Mouse (Mus musculus) lung, postnatal 14 days (tissue): ENCODE data around the gene Egfl7.

ENCODE experiments used
- DNase-seq: peaks from one replicate; pipeline ENCODE4 v3.0.0; 2021

Gene Egfl7

DNA sequence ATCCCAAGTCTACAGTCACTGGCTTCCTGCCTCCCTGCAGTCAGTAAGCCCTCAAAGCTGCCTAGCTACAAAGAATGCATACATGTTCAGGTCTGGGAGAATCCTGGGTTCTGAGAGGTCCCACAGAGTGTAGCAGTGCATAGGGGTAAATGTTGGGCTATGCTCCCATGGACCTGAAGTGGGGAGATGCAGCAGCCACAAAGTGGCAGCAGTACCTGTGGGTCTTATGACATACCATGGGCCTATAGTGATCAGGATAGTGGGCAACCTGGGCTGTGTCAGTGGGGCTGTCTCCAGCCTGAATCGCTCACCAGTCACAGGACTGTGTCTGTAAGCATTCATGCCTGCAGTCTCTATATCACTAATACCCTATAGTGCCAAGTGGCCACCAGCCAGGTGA is at the start of gene Egfl7:
TSS of gene Egfl7 (plus strand) at position 301 of the 400 bp plus-strand sequence.
- DNase-seq, result no peak

DNA sequence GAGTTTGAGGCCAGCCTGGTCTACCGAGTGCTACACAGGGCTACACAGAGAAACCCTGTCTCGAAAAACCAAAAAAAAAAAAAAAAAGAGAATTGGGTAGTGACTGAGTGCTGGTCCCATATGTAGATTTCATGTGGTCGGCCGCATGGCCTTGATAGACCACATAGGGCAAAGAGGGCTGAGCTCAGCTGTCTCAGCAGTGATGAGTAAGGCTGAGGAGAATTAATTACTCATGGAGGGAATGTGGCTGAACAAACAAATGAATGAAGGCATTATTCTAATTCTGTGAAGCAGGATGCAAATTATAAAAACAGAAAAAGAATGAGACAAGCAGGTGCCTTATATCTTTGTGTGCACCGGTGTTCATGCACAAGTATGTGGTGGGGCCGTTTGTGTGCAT is 48.0 kb upstream of the Egfl7 start:
- DNase-seq, result no peak

DNA sequence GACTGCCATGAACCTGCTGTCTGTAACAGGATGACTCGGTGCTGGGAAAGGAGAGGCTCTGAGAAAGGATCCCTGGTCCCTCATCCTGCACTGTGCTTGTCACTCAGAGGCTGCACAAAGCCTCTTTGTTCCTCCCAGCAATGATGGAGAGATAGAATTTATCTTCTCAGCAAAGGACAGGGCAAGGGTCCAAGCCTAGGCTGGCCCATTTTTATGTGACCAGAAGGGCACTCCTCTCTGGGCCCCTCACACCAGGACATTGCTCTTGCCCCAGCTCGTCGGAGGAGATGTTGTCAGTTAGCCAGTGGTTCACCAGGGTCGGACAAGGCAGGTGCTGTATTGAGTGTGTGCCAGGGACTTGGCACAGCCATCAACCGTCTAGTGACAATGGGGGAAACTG is 46.6 kb upstream of the Egfl7 start:
- no peak for DNase-seq

DNA sequence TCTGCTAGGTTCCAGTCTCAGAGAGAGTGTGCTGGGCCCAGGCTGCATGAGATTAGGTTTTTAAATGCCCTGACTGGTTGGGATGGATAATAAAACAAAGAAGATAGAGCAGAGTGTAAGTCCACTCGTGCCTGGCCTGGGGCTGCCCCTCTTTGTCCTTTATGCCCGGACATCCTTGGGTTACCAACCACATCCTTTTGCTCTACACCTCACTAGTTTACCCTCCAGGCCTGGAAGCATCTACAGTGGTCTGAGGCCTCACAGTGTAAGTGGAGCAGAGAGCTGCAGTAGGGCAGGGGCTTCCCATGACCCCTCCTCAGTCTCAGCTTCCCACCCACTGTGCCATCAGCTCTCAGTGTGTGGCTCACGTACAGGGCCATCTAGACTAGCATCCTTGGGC is 45.7 kb upstream of the Egfl7 start:
- DNase-seq, result no peak

DNA sequence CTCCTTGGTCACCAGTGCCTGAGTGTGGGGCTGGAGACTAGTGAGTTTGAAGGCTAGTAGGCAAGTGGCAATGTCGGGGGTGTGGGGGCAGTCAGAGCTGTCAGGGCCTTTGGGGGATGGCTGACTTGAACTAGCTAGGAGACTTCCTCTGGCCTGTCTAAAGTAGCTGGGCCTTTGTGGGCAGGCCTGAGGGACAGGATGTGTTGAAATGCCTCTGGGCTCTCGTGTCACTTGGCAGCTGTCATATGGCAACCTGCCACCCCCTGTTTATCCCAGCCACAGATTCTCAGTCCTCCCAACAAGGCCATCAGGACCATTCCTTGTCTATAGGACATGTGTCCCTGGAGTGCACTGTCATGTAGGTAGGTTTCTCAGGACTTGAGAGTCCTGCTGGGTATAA is 45.2 kb upstream of the Egfl7 start:
- DNase-seq, result peak; percentile 84

DNA sequence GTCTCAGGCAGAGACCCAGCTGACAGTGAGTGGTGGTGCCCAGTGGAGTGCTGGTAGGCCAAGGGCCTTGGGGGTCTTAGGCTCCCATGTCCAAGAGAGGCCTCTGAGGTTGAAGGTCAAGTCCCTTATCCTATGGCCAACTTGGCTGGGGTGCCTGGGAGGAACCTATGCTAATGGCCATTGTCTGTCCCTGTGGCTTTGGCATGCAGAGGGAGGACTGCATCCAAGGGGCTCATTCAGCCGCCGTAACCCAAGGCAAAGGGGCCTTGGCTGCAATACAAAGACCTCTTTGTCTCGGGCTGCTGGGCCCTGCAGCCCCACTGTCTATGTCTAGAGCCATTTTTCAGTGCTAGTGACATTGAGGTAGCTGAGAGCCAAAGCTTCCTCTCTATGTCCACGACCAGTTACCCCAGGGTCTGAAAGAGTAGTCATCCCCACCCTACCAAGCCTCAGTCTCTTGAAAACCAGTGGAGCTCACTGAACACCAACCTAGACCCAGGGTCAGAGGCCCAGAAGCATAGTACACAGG is 44.2 kb upstream of the Egfl7 start:
- no peak for DNase-seq

DNA sequence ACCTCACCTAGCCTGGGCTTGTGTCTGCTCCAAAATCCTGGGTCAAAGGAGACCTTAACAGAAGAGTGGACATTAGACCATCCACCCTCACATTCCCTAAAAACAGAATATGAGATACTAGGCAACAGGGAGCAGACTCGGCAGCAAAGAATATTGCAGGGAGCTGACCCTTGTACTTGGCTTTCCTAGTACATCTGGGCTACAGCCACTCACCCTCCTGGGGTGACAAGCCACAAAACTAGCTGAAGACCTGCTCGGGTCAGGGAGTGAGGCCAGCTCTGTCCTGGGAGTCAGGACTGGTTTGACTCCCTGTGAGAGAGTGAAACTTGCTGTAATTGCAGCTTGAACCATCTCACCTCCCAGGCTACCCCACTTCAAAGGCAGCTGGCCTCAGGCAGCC is 40.3 kb upstream of the Egfl7 start:
- no peak for DNase-seq

DNA sequence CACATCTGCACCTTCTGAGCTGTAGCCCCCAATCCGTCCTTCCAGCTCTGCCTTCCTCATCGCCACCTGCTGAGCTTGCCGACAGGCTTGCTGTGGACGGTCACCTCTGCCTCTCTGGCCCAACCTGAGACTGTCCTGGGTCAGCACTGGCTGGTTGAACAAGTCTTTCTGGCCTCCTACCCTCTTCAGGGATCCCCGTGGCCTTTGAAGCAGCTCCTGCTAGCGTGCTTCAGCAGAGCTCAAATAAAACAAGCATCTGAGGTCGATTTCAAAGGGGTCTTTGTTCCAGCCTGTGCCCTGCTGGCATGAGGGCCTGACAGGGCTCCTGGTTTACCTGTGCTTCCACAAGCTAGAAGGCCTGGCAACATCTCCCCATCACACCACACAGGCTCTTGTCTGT is 39.1 kb upstream of the Egfl7 start:
- DNase-seq, result no peak

DNA sequence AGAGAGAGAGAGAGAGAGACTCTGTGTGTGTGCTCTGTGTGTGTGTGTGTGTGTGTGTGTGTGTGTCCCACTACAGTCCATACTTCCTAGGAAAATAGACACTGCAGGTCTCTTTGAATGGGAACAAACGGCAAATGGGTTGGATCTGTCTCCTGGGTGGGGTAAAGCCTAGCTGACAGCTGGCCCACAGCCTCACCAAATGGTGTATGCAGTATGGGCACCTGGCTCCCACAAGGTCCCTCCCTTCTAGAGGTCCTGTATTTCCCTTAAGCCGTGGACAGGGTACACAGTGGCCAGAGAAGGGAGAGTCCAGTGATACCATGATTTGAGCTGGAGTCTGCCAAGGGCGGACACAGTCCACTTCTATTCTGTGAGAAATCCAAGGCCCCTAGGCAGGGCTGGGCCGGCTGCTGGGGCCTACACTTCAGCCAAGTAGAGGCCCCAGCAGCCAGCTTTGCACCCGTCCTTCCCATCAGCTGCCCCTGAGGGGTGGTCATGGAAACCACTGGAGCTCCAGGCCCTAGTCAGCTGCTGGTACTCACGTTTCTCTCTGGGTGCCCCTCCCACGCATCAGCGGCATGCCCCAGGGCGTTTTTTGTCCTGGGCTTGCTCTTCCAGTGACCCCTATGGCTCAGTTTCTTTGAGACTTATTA is 38.4 kb upstream of the Egfl7 start:
- no peak for DNase-seq

DNA sequence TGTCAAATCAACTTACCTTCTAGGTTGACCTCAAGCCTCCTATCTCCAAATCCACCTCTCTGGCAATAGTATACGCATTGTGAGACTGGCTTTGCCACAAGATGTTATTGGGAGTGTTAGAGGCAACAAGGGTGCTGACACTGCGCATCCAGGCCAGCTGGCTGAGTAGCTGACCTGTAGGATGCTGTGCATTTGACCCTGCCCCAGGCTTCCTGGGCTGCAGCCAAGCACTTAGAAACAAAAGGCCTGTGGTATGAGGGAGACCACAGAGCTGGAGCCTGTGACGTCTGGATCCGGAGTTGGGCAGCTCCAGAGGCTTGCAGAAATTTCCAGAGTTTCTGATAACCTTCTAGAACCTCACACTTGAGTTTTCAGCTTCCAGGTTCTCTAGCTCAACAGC is 36.7 kb upstream of the Egfl7 start:
- DNase-seq, result no peak

DNA sequence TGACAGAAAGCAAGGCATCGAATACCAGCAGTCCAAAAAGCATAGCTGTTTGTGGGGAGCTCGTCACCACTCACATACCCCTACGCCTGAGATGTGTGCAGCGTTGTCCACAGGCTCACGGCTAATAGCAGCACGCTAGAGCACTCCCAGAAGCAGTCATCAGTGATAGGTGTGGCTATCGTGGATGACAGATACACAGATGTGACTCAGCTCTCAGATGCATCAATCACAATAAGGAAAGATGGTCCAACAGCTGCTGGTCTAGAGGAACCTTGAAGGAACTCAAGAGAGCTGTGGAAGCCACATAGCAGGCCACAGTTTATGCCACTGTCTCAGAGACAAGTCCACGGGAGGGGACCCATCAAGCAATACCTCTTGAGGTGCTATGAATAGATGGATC is 36.0 kb upstream of the Egfl7 start:
- DNase-seq, result no peak

DNA sequence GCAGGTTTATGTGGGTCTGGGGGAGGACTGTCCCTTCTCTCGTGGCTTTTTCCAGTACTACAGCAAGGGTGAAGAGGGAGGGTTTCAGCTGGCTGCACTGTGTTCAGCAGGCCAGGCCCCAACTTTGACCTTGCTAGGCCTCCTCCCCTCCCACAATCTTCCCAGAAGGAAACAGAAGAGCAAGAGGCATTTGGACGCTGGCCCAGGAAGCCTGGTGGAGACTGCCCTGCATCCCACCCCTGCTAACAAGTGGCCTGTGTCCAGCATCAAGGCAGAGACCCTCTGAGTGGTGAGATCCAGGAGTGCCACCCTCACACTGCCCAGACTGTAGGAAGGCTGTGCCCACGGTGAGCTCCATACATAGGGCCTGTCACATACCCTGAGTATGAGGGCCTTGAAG is 35.5 kb upstream of the Egfl7 start:
- peak; percentile 58 for DNase-seq

DNA sequence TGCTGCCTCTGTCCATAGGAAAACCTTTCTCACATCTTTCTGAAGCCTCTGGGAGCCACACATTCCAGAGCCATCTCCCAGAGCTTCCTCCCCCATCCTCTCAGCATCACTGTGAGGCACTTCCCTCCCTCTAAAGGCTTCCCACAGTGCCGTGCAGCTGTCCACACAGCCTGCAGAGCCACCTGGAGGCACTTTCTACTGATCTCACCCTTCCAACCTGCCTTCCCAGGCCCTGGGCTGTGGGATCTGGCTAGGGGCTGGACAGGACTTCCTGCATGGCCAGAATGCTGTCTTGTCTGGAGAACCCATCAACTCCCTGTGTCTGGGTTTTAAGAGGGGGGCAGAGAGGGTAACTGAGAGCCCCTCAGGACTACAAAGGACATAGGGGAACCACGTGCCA is 32.3 kb upstream of the Egfl7 start:
- DNase-seq, result no peak

DNA sequence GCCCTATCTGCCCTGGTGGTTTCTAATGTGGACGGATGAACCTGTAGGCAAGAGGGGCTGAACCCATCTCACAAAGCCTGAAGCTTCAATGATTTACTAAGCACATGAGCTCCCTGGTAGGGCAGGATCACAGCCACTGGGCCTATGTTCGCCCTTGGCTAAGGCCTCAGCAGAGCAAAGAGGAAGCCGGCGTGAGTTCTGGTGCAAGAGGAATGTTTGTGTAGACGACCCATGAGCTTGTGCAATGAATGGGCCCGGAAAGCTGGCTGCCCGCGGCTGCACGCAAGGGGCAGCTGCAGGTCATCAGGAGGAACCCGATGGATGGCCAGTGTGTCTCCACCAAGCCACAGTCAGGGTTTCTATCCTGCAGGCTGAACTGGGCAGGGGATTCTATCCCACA is 30.0 kb upstream of the Egfl7 start:
- DNase-seq, result peak; percentile 52

DNA sequence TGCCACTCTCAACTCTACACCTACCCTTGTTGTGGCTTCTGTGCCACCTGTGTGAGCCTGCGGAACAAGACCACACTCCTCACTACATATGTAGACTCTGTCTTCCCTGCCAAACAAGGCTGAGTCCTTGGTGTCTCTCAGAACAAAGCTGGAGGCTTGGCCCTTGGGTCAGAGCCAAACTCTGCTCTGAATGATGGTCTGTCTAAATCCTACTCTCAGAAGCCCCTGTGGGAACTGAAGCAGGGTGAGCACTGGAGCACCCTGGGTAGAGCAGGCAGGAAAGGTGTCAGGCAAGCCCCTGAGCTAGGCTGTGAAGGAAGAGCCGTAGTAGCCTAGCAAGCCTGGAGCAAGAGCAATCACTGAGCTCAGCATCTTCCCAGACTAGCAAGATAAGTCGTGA is 29.6 kb upstream of the Egfl7 start:
- no peak for DNase-seq

DNA sequence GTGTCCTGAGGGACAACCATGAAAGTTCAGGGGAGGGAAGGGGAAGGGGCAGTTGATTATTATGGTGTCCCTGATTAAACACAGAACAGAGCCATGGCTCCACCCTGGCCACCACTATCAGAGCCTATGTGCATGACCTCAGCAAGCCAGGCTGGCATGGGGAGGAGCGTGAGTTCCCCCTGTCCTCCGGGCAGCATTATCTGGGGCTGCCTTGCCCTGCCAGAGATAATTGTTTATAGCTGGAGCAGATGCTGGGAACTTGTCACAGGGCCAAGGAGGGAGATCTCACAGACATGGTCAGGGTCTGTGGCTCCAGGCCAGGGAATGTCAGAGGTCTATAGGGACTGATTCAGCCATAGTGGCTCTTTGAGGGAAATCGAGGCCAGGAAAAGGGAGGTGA is 29.0 kb upstream of the Egfl7 start:
- no peak for DNase-seq

DNA sequence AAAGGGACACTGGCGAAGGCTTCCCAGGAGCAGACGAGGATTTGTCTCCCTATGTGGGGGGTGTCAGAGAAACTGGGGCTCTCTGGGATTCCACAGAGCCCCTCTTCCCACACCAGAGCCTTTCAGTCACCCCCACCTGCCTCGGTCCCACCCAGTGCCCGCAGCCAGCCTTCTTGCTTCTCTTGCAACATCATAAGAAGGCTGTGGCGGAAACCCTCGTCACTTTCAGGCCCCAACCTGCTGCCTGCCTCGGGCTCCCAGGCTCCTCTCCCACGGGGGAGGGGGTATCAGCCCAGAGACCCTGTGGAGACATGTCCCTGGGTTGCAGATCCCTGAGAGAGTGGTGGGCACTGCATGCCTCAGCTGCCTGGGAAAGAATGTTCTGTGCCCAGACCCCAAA is 28.4 kb upstream of the Egfl7 start:
- no peak for DNase-seq

DNA sequence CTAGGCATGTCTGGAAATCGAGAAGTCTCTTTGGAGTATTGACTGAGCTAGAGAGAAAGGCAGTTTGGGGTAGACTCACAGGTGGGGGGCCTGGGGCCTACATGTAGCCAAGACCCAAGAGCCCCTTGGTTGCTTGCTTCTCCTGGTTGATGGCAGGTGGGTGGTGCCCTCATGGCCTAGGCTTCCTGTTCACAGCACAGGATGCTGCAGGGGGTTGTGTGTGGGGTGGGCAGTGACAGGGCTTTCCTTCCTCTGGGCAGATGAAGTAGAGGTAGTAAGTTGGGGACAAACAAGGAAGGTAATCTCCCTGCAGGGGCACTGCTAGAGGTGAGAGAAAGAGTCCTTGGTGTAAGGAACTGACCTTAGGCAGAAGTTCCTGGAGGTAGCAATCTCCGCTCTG is 27.7 kb upstream of the Egfl7 start:
- DNase-seq, result no peak

DNA sequence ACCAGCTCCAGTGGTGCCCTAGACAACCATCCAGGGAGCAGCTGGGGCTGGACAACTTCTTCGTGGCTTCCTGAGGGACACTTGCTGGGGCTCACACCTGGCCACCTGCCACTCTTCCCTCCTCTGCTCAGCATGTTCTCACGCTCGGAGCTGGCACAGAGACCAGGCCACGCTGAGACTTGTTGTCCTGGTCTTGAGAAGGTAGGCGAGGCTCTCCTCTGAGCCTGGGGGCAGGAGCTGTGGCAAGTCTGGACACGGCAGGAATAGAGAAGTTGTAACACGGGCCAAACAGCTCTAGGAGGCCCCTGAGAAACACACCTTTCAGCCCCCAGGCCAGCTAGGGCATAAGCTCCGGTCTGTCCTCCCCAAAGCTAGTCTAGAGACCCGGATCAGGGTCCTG is 25.9 kb upstream of the Egfl7 start:
- no peak for DNase-seq

DNA sequence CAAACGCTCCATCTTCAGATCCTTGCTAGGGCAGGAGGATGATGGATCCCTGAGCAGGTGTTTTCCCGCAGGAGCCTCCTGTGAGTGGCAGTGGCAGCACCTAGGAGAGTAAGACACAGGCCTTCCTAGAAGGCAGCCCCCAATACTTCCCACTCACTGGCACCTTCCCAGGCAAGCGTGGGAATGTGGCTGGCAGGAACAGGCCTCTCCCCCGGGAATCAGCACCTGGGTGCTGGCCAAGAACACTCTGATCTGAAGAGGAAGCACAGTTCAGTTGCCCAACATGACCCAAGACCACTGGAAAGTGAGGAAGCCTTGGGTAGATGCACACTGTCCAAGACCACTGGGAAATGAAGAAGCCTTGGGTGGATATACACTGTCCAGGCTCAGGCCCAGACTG is 24.7 kb upstream of the Egfl7 start:
- peak; percentile 82 for DNase-seq

DNA sequence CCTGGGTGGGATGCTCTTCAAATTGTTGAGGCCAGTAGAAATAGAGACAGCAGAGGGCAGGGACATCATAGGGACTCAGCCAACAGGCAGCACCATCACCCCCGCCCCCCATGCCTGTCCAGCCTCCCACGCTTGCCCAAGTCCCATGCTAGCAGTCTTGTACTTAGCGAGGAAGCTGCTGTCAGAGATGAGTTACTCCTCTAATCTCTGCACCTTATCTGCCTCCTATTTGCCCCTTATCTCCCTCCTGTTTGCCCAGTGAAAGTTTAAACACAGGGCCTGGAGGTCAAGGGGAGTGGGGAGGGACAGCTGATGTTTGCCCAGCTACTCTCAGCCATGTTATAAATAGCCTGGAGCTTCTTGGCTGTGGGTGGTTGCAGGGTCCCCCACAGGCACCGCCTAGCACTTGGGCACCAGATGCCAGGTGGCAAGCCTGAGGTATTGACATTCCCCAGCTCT is 23.2 kb upstream of the Egfl7 start:
- DNase-seq, result no peak

DNA sequence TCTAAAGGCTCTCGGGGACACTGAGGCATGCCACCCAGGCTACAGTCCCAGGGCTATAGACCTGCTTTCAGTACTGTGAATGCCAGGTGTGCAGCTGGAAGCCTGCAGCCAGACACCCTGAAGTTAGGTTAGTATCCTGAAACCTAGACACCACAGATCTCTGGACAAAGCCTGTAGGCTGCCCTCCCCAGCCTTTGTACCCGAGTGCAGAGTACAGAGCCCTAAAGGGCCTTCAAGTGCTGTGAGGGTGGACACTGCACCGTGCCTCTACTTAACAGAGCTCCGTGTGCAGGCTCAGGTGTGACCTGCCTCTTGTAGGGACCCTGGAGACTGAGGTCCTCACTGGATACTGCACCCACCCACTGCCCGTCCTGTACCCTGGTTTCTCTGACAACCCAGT is 19.3 kb upstream of the Egfl7 start:
- DNase-seq, result no peak

DNA sequence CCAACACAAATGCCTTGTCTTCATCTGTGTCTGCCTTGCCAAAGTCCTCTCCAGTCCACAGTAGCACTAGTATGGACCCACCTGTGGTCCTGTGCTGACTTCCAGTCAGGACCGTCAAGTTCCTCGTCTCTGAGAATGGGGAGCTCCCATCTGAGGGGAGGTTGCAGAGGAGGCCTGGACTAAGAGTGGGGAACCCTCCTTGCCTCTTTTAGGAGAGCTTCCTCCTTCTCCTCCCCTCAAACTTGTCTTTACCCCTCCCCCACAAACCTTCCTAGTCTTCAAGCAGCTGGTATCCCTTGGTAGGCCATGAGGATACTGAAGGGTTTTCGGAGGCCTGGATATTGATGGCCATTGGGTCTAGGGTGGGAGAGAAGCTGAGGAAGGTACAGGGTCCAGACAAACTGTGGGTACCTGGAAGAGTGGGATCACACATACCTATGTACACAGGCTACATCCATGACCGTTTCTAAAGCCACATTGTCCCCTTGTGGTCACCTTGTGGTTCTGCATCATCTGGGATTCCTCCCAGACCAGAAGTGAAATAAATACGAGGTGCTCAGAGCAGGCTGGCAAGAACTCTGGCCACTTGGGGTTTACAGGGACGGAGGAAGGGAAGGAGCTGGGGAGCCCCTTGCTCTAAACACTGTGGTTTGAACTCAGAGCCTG is 18.3 kb upstream of the Egfl7 start:
- peak; percentile 57 for DNase-seq

DNA sequence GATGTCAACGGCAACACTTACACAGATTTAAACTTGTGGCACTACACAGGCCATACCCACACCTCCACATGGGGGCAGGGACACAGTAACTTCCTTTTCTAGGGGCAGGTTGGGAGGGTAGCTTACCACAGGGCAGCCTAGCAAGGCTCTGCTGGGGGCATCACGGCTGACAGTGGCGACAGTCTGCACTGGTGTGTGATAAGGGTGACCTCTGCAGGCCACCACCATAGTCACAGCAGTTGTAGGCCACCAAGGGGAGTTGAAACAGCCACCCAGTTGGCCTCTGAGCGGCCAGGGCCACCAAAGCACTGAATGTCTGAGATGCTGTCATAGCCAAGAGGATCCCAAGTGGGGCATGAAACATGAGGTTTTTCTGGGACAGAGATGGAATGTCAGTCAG is 13.6 kb upstream of the Egfl7 start:
- peak; percentile 70 for DNase-seq

DNA sequence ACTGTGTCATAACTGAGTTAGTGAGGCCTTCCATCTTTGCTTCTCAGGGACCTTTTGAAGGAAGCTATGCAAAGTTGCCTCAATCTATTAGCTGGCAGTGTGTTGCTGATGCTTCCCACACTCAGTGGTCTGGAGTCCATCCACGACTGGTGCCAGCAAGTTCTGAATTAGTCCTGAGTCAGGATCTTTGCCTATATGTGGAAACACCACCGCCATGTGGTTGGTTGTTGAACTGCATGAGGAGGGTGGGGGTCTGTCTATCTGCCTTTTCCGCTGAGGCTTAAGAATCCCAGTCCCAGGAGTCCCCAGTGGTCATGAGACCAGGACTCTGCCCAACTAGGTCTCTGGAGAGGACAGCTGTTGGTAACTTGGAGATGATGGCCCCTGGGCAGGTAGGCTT is 9.8 kb upstream of the Egfl7 start:
- peak; percentile 79 for DNase-seq
